Mouse (Mus musculus) lung, postnatal 0 days (tissue): ENCODE measurements around the gene Klhl29.

Experiments used
- CTCF ChIP-seq: IDR thresholded peaks from 2 replicates; pipeline ENCODE4 v1.5.1; 2016; ENCODE audit warnings: antibody characterized with exemption, mild to moderate bottlenecking
- EP300 ChIP-seq: IDR thresholded peaks from 2 replicates; pipeline ENCODE4 v1.6.1; 2016; ENCODE audit warnings: antibody characterized with exemption, mild to moderate bottlenecking, control low read depth

DNA sequence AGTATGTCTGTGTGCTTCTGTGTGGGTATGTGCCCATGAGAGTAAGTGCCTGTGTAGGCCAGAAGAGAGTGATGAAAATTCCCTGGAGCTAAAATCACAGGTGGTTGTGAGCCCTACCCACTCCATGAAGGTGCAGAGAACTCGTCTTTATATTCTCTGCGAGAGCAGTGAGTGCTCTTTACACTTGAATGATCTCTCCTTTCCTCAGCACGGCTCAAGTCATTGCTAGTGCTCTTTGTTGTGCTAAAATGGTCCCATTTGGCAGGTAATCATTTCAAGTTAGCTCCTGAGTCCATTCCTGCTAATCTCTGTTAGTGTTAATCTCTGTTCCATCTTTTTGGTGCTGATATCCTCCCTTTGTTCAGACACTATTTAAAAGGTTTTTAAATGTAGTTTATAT, 307.9 kb downstream of the Klhl29 start:
- TF ChIP-seq CTCF (no peak), EP300 (no peak)
